Mouse (Mus musculus): ENCODE results near the gene Nr4a3. TPM values are rescaled to one million over a fixed set of nuclear protein-coding genes. Genes with fewer than 3 reads are reported as not detected.

The Nr4a3 gene
- 10.4 and 16.7 TPM in 2 replicates for polyA plus RNA-seq (2012; ENCODE audit: low replicate concordance)

GRCm38 (mm10) chr4:48044491-48045211 is at the start of gene Nr4a3:
Gene Nr4a3 (plus strand): TSS chr4:48045153.

GRCm38 (mm10) chr4:48124773-48125469 is 80.0 kb downstream of the Nr4a3 start, which contains the start of gene Stx17:
Gene Stx17 (plus strand): TSS chr4:48124915.

Other genes with a start within 250 kb of the Nr4a3 start
- gene Stx17, start 79.8 kb downstream of the Nr4a3 start, polyA plus RNA-seq (2012; ENCODE audit: low replicate concordance) = 0.43 and 2.8 TPM in 2 replicates
- 8.0 and 17.0 TPM in 2 replicates for gene Erp44, start 234.4 kb downstream of the Nr4a3 start, polyA plus RNA-seq (2012; ENCODE audit: low replicate concordance)
- 2.3 and 3.3 TPM in 2 replicates for gene Invs, start 234.6 kb downstream of the Nr4a3 start, polyA plus RNA-seq (2012; ENCODE audit: low replicate concordance)

Measured in leukemia stem cell, adult 10-12 weeks (primary cell).